ENCODE assay signal across 8 mouse cellular contexts in the genomic region with DNA sequence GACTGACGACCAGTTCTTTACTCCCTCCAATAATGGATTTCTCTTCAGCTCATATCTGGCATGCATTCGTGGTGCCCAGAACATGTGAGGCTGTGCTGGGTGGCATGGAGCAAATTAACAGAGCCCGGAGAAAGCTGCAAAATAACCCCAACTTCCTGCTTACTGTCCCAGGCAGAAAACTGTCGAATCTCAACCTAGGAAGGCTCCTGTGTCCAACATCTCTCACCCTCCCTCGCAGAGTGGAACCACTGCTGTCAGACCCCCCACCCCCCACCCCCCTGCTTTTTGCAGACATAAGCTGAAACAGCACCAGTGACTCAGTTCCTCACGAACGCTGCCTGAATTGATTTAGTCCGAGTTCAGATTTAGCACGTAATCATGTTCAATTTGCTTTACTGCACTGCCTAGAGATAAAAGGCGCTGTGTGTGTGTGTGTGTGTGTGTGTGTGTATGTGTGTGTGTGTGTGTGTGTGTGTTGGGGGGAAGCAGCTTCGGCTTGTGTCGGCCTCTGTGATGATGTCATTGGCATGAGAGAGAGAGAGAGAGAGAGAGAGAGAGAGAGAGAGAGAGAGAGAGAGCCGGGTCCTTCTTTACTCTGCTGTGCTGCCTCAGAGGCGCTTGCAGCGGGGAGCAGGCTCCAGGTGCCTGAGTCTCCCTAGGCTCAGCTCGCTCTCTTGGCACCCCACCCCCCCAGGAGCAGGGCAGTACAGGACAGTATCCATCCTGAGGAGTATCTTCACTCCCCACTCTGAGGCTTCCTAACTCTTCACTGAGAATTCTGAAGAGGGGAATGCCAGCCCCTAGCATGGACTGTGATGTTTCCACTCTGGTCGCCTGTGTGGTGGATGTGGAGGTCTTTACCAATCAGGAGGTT.
A peak's percentile ranks its signal among the peaks of the same experiment; 100 is the strongest.
DNase-seq lines count a peak whose midpoint lies in the region.

No protein-coding gene starts in this region.

- DNase-seq in kidney, postnatal 10 days = peak; percentile 8
- DNase-seq in kidney, postnatal 25 days = no peak
- DNase-seq in cerebellum, adult 9-10 months = peak; percentile 52
- DNase-seq in frontal cortex, postnatal 10 days (ENCODE audit: low spot score in 2 of 2) = peak; percentile 32 to 45
- DNase-seq in left cerebral cortex, postnatal 36 days (ENCODE audit: low spot score in 2 of 2) = peak; percentile 21 to 38
- peak; percentile 83 for DNase-seq in retina, postnatal 1 day
- no peak for DNase-seq in spleen, postnatal 36 days (ENCODE audit: low spot score in 2 of 2)
- DNase-seq in urinary bladder, adult 2 months (ENCODE audit: low spot score) = no peak

- intact Hi-C loops in left cerebral cortex, postnatal 36 days (cut with DNase I) = loop anchor here (5.0 kb wide), 1 partner anchor 74 kb away; no protein-coding TSS in a partner anchor

Comparison
In these comparisons a context has a peak if more than half of its experiments do, and no peak if none do; other contexts are left out.
1. DNase-seq: peak in kidney, postnatal 10 days (single experiment), cerebellum, adult 9-10 months (single experiment), frontal cortex, postnatal 10 days (2 of 2), left cerebral cortex, postnatal 36 days (2 of 2) and retina, postnatal 1 day (single experiment); none in kidney, postnatal 25 days (0 of 2), spleen, postnatal 36 days (0 of 2) and urinary bladder, adult 2 months (single experiment).